Mouse (Mus musculus) layer of hippocampus, postnatal 14 days (tissue): ENCODE results near the gene Plod2. TPM values are rescaled to one million over a fixed set of nuclear protein-coding genes. Genes with fewer than 3 reads are reported as not detected.

Experiments used
- DNase-seq, 2 experiments: peaks; one replicate each; pipeline ENCODE4 v3.0.0; 2021 to 2022; ENCODE audit warnings: low spot score in 2 of 2, mixed read lengths in 1 of 2
- total RNA-seq, 2 experiments: library from RNA; stranded (reverse); gene quantifications; 2 replicates each; pipeline ENCODE4 v1.2.3; 2021

Gene Plod2
- total RNA-seq, 2 experiments from 2014 or later = 10.1 to 11.7 TPM

DNA sequence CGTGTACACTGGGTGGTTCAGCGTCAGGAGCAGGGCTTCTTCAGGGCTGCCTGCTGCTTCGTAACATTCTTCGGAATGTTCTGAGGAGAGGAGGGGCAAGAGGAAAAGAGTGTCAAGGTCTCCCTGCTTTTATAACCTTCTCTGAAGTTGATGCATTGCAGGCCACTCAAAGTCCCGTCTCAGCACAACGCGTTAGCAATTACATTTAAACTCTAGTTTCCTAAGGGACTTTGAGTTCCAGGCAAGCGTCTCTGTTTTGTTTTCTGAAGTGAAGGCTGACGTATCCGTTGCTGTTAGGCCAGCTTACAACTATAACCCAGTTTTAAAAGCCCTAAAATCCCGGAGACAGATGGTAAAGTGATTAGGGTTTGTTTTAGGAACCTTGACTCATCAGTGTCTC lies 55.8 kb downstream of the Plod2 start:
- DNase-seq = no peak

DNA sequence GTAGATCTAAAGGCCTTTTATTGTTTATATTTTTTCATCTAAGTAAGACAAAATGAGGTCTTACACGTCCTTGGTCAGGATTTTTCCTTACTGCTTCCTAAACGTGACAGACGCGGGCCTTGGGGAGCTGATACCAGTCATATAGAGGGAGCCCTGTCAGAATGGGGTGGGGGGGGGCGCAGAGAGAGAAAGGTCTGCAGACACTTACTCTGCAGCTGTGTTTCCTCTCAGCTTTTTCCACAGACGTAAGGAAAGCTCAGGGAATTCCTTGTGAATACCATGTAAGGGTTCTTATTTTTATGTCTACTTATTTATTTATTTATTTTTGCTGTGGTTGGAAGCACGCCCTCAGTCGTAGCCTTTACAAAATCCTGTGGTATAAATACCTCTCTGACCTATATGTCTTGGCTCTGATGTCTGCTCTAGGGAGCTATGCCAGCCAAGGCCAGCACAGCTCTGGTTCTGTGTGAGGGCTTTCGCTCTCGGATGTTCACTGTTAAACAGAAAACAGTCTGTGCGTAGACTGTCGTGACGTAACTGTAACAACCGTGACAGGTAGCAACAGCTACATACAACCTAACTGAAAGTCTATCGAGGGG lies 58.0 kb downstream of the Plod2 start:
- no peak for DNase-seq

DNA sequence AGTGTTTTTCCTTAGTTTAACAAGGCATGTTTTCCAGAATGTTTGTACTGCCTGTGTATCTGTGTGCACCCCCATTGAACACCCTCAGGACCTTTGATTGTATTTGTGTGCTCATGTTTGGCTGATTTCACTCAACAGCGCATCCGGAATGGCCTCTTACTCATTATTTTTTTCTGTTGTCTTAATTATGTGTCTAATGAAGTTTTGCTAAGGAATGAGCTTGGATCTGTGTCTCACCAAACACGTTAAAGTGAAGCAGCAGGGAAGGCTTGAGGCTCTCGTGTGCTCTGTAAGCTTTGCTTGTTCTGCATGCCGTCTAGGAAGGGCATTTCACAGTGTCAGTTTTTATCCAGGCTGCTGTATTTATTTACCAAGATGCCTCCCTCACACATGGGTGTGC lies 59.5 kb downstream of the Plod2 start:
- no peak for DNase-seq

DNA sequence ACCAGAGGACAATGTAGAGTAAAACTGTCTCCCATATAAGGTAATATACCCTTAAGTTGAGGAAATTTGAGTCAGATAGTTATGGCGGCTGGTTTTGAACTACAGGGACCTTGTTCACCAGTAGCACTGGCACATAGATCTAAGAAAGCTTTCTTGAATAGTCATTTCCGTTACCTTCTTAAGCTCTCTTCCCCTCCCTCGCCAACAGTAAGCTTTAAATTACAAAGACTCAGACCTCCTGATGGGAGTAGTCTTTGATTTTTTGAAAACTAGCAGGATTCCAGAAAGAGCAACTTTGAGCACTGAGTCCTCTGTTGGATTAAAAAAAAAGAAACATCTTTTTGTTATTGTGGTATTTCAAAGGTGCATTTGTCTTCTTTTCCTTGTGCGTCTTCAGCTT lies 61.5 kb downstream of the Plod2 start:
- no peak for DNase-seq

DNA sequence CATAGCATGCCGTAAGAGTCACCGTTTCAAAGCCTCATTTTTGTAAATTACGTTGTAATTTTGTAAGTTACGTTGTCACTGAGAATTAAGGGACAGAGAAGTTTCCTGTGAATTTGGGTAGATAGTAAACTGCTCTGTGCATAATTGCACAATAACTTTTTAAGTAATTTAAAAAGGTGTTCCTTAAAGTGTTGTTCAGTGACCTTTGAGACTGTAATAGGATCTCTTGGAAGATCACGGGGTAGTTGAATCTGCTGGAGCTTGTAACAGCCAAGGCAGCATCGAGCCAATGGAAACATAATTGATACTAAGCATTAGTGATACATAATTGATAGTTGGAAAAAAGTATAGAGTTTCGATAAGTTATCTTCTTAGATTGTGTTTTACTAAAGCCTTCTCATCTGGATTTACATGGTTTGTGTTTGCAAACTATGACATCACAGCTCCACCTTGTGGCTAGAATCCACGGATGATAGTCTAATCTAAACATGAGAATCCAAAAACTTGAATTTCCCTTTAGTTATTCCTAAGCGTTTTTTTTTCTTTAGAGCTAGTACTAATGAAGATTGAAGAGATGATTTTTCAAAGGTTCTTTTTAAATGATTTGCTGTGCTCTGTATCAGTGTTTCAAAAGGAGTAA lies 68.7 kb downstream of the Plod2 start:
- DNase-seq = peak; percentile 46 to 79

DNA sequence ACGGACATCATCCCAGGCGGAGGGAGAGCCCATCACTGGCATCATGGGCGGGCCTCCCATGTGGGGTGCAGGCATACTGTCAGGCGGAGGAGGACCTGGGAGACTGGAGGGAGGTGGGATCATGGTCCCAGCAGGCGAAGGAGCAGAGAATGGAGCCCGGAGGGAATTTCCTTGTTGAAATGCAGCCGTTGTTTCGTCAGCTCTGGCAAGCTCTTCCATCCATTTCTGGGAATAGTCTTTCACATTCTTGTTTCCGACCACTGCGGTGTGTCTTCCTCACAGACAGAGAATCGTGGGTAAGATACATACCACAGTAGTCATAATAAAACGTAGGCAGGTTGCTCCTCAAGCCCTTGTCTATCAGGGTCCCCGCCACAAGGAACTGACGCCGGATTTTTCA lies 70.6 kb downstream of the Plod2 start:
- DNase-seq = no peak

DNA sequence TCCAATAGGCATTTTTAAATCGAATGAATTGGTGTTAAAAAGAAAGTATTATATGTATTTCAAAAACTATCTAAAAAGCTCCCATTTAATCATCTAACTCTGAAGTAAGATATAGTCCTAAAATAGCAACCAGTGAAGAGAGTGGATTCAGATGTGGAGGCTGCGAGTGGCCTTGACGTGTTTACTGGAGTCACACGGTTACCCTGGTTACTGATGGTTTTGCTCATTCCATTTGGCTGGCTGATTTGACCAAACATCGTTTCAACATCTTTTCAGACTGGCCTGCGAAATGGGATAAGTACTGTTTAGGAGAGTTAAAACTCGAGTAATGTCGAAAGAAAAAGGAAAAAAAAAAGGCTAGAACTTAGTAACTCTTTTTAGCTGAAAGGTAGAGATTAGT lies 71.2 kb downstream of the Plod2 start:
- DNase-seq = no peak

DNA sequence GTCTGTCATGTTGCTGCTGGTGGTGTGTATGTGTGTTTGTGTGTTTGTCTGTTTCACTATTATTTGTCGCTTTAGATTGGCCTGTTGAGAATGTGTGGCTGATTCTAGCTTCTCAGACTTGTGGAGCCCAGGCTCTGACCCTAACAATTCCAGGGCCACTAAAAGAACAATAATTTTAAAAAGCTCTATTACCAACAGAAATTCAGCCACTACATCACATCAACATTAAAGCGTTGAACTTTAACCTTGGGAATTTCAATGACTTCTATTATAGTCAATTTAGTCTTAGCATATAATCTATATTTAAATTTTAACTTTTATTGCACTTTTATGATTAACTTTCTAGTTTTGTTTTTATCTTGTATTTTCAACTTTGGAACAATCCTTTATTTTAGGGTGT lies 74.4 kb downstream of the Plod2 start:
- DNase-seq = no peak

DNA sequence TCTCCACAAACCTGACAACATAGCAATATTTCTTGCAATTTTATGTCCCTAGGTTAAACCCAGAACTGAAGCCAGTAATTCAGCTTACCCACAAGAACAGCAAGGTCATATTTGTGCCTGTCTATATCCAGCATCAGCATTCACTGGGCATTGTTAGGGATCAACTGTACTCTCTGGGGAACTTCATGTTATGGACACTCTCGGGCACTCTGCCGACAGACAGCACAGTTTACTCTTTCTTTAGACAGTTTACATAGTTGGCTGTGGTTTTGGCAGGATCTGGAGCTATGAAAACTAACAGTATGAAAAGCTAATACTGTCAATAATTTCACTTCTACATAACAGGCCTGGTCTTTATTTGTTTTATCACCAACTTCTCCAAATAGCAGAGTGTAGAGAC lies 75.4 kb downstream of the Plod2 start:
- no peak for DNase-seq

DNA sequence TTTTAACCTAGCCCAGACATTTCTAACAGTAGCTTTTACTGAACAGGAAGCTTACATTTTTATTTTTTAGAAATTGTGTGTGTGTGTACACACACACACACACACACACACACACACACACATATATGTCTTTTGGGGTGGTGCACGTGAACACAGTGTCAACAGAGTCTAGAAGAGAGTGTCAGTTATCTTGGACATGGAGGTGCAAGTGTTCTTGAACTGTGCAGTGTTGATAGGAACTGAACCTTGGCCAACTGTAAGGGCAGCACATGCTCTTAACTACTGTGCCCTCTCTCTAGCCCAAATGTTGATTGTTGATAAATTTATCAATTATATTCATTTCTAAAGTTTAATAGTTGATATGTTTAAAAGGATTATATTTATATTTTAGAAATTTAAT lies 78.1 kb downstream of the Plod2 start:
- no peak for DNase-seq

DNA sequence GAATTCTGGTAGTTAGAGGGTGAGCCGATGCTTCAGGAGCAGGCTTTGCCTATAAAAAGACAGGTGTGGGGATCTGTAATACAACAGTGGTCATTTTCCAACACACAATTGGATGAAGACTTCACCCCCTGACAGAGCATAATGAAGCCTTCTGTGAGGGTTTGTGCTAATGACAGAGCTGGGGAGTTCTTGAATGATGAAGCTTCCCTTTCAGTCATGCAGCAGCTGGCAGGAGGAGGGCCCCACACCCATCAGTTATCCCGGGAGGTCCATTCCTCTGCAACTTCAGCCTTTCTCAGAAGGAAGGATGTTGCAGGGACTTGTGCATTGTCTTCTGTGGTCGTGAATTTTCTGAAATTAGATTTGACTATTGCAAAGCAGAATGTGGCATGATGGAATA lies 79.2 kb downstream of the Plod2 start:
- no peak for DNase-seq

DNA sequence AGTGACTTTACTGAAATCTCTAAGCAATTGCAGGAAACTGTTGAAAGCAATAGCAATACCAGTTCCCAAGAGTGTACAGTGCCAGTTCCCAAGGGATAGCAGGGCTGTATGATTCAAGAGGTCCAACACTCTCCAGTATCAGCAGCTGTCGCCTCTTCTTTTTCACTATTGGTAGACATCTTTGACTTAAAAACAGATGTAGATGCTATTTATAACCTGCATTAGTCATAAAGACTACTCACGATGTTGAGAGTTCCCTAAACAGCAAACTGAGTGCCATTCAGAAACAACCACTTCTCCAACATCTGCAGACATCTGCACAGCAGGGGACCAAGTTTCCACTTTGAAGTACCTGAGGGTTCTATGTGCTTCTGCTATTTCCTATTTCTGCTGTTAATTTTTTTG lies 79.9 kb downstream of the Plod2 start:
- DNase-seq = no peak

DNA sequence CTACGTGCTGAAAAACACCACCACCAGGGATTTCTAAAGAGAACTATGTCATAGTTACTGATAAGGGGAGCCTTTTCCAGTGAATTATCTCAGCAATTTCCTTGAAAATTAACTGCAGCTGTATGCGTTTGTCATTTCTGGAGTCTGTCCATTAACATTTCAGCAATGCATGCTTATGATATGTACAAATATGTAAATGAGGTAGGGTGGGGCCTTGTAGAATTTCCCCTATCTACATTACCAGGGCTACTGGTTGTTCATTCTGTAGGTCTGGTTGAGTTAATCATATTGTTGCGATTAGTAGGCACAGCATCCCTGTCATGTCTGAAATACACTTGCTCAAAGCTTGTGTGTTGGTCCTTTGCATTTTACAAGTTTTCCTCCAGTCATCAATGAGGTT lies 92.8 kb downstream of the Plod2 start:
- DNase-seq = no peak

DNA sequence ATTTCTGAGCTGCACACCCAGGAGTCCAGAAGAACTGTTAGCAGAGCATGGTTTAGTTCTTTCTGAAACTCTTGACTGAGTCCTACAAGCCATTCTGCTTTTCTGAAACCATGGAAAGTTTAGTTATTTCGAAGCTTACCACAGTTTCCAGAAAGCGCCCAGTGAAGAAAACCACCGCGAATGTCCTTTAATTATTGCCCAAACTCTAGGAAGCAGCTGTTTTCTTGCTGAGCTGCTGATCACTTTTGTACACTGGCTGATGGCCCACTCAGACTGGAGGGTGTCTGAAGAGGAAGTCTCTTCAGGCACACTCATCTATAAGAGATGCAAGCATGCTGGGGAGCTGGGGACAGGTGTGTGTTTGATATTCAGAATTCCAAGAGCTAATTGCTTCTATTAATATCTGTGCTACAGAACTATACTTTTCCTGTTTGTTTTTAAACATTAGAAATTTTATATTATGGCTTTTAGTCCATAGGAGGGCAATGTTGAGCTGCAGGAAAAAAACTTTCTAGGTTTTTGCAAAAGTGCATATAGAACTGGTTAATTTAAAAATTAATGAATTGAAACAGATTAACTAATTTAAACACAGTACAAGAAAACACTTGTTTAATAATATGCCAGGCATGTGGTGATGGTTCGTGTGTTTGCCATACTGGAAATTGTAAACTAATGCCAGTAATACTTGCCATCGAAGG lies 97.3 kb downstream of the Plod2 start:
- peak in 1 of 2 experiments; percentile 36 for DNase-seq

DNA sequence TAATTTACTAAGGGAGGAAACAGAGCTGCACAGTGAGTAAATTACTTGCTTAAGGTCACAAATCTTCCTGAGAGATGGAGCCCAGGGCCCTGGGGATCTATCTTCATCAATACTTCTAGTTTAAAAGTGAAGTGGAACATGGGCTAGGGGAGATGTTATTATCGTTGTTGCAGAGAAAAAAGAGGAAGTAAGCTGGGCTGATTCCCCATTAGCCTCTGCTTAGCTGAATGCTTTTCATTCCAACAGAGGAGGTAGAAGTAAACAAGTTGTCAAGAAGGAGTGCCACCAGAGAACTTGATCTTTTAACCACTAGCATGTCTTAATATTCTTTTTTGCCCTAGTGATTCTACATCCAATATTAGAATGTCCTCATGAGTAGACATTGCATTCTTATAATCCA lies 99.7 kb downstream of the Plod2 start:
- no peak for DNase-seq

Other genes with a start within 250 kb of the Plod2 start
- gene 1700057G04Rik, start 232.8 kb upstream of the Plod2 start, total RNA-seq = not detected
- gene Plscr4, start 84.8 kb upstream of the Plod2 start, total RNA-seq = 1 to 10 TPM; 1.7 to 1.8 TPM